Mouse (Mus musculus): ENCODE measurements around the gene Egfem1. TPM values are rescaled to one million over a fixed set of nuclear protein-coding genes. Genes with fewer than 3 reads are reported as not detected.

Egfem1 gene
- total RNA-seq (2021), result 10 to 100 TPM; 28.9 to 35.3 TPM
- long read RNA-seq, partial matches to known transcripts, result 0 of 2 reads
- long read RNA-seq, other reads (novel, unspliced or antisense), result 2 of 2 reads

DNA sequence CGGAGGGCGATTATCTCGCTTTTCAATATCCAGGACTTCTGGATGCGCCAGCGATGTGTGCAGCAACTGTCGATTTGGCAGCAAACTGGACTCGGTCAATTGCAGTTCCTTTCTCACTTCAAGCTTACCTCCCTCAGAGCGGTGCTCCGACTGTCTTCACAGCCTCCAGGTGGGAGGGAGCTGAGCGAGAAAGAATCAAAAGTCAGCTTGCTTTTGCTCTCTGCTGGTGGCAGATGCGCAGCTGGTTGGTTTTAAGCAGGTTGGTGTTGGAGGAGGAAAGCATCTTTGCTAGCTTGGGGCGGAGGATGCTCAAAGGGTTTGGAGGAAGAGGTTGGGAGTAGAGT is at the start of gene Egfem1:
Egfem1 (plus strand) TSS at position 72 of the 344 bp plus-strand sequence.
- DNase-seq (ENCODE audit: low spot score in 2 of 2), result no peak

- no peak for DNase-seq (ENCODE audit: low spot score in 2 of 2)
Observed at GRCm38 (mm10) chr3:29033107-29033506, 48.7 kb upstream of the Egfem1 start.

- peak; percentile 36 to 66 for DNase-seq (ENCODE audit: low spot score in 2 of 2)
Observed at GRCm38 (mm10) chr3:29036146-29036545, 45.7 kb upstream of the Egfem1 start.

DNA sequence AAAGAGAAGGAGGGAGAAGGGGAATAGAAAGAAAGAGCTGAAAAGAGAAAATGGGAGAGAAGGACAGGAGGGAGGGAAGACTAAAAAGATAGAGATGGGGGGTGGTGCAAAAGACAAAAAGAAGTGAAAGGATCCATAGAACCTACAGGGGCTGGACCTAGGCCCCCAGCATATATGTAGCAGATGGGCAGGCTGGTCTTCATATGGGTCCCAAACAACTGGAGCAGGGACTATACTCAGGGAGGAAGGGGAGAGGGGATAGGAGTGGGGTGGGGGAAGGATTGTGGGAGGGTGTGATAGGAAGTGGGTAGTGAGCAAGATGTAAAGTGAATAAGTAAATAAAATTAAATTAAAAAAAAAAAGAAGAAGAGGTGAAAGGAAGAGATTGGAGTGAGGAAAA is 45.2 kb upstream of the Egfem1 start:
- DNase-seq (ENCODE audit: low spot score in 2 of 2), result no peak

DNA sequence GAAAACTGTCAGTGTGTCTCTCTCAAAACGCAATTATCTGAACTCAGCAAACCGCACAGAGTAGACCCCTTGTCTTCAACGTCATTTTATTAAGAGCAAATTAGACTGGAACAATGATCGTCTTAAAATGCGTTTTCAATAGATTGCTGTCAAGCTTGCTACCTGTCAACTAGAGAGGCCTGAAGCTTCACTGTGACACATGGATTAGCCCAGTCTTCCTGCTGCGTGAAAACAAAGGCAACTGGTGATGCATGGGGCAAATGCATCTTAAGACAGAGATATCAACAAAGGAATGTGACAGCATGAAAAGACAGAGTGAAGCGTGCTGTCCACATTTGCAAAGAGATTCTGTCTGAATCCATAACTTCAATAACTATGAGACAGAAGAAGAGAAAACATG is 41.8 kb upstream of the Egfem1 start:
- no peak for DNase-seq (ENCODE audit: low spot score in 2 of 2)

DNA sequence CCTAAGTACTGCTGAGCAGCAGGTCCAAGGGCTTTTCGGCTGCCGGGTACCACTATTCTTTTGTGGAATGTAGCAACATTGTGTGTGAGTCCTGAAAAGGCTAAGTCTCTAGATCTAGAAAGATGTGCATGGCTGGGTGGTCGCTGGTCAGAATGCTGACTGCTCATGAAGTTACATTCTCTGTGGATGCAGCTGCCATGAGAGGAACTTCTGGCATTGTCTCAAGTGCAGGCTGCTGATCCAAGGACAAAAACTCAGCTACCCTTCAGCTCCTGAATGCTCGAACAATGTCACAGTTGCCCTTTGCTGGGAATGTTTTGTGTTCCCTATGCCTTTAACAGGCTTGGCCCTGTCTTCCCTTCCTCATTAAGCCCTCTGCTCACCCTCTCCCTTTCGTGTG is 35.5 kb upstream of the Egfem1 start:
- DNase-seq (ENCODE audit: low spot score in 2 of 2), result no peak

- DNase-seq (ENCODE audit: low spot score in 2 of 2), result peak; percentile 4 to 36
Observed at GRCm38 (mm10) chr3:29047273-29047932, 34.4 kb upstream of the Egfem1 start.

DNA sequence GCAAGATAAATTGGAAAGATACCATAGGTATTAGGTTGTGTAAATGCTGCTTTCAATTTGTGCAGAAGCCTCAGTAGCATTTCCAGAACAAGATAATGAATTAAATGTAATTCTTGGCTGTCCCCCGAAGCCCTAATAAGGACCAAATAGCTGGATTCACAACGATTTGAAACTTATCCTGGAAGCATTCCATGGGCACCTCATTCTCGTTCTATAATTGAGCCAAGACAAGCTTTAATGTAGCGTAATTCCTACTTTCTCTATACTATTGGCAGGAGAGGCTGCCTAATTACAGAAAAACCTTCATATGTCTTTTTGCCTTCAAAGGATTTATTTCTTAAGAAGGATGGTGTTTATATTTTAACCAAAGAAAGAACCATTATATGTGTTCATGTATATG is 18.7 kb upstream of the Egfem1 start:
- DNase-seq (ENCODE audit: low spot score in 2 of 2), result no peak

DNA sequence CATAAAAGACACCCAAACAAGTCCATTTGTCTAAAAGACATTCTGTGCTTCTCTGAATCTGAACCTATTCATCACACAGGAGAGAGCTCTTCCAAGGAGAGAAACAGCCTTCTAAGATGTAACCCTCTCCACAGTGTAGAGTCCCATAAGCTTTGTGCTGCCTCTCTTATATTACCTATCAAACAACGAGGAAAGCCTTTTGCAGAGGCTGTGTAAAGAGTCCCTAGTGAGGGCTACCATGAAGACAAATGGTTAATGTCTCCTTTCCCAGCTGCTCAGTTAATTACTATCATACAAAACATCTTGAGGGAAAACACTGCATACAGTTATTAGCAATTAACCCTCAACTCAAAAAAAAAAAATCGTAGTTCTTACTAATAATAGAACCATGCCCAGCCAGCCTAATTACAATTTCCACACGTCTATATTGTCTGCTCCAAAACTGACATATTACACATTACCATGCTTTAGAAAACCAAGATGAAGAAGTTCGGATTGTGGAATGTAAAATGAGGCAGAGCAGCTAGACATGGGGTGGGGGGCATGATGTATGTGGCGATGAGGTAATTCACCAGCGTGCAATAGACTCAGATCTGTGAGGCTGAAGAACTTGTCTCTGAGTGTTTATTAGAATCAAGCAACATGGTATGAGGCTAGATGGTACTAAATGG is 13.3 kb upstream of the Egfem1 start:
- no peak for DNase-seq (ENCODE audit: low spot score in 2 of 2)

DNA sequence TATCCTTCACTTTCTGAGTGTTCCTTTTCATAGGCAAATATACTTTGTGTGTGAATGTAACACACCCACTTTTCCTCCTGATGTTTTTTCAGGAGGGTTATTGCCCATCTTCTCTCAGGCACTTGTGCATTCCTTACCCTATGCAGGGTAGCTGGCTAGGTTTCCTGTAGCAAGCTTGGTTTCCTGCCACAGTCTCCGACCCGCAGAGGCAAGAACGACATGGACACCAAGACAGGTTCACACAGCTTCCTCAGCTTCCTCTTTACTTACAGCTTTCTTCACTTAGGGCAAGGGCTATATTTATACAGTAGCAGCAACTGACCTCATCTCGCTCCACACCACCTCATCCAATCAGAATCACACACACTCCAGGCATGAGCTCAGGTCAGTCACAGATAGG is 10.5 kb upstream of the Egfem1 start:
- DNase-seq (ENCODE audit: low spot score in 2 of 2), result no peak

GRCm38 (mm10) chr3:29081517-29081916 is 306 bp upstream of the Egfem1 start:
- DNase-seq (ENCODE audit: low spot score in 2 of 2), result peak; percentile 12 to 50

DNA sequence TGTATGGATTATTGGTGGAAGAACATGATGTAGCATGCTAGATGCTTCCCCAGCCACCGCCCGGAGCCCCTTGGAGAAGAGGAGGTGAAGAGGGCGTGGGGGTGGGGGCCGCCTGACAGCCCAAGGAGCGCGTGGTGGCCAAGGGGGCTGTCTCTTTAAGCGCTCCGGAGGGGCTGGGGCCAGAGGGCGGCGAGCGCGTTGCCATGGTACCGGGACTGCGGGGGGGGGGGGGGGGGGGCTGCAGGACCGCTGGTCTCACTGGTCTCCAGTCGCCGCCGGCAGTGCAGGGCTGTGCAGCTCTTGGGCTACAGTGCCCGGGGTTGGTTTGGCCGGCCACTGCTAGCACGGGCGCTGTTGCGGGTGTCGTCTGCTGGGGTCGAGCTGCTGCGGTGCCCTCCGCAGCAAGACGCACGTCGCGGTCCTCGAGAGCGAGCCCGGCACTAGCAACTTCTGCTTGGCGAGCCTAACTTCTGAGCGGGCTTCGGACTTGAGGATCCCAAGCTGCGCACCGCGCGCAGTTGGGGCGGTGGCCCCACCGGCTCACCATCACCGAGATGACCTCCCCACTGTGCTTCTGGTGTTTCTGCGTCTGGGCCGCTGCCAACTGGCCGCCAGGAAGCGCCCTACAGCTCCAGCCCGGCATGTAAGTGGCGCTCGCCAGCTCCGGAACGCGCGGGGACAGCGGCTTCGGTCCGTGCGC is 623 bp downstream of the Egfem1 start:
- DNase-seq (ENCODE audit: low spot score in 2 of 2), result peak; percentile 39 to 52

DNA sequence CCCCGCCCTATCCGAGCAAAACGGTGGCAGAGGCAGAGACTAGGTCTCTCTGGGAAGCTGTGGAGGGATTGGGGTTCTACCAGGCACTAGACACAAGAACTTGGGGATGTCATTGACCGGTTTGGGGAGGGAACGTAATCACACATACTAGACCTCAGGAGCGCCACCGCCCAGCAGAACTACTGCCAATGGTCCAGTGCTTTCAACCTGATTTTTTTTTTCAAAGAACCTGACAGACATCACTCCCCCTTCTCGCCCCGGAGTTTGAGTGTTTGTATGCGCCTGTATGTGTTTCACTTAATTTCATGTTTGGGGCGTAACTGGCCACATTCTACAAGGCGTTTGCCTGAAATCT is 1.1 kb downstream of the Egfem1 start:
- DNase-seq (ENCODE audit: low spot score in 2 of 2), result no peak

DNA sequence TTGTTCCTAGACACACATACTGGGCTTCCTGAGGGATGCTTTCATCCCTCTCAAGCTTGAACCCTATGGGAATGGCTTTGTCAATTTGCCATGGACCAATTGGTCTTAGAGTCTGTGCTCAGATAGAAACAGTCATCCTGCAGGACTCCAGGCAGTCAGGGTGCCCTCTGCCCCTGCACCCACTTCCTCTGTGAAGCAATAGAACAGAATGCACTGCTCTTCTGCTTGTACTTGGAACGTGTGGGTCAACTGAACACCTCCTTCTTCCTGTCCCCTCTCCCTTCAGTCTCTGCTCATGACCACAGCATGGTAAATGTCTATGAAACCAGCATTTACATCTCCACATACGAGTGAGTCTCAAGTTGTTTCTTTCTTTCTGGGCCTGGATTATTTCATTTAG is 16.6 kb downstream of the Egfem1 start:
- no peak for DNase-seq (ENCODE audit: low spot score in 2 of 2)

- no peak for DNase-seq (ENCODE audit: low spot score in 2 of 2)
Observed at GRCm38 (mm10) chr3:29106016-29106723, 24.3 kb downstream of the Egfem1 start.

GRCm38 (mm10) chr3:29107134-29107533 is 25.3 kb downstream of the Egfem1 start:
- no peak for DNase-seq (ENCODE audit: low spot score in 2 of 2)

DNA sequence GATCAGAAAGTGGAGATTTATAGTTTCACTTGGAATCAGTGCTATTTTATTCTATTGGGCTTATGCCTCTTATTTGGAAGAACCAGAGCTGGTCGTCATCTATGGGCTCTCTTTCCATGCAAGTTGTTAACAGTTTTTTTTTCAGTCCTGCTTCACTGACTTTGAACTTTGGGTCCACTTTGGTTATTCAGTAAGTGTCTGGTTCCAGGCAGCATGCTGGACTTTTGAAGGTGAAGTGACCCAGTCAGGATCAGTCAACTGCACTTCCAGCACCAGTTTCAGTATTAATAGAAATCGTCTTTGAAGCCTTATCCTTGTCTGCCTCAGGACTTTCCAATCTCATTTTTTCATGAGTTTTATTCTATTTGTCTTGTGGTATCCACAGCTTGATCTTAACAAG is 28.5 kb downstream of the Egfem1 start:
- no peak for DNase-seq (ENCODE audit: low spot score in 2 of 2)

- peak in 1 of 2 experiments; percentile 18 for DNase-seq (ENCODE audit: low spot score in 2 of 2)
Observed at GRCm38 (mm10) chr3:29114517-29114916, 32.7 kb downstream of the Egfem1 start.

- DNase-seq (ENCODE audit: low spot score in 2 of 2), result no peak
Observed at GRCm38 (mm10) chr3:29117379-29117778, 35.6 kb downstream of the Egfem1 start.

DNA sequence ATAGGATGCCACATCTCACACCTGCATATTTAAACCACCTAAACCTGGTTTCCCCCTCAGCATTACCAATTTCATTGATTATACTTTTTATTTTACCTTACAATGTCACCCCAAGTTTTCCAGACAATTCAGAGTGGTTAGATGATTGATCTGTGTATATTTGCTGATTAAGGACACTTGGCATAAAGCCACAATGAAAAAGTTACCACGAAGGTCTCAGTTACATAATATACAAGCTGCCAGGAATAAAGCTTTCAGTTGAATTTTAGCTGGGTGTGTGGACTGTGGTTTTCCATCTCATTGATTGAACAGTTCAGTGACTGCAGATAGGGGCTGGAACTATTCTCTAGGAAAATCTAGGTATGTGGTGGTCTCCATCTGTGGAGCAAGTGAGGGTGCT is 40.7 kb downstream of the Egfem1 start:
- no peak for DNase-seq (ENCODE audit: low spot score in 2 of 2)

DNA sequence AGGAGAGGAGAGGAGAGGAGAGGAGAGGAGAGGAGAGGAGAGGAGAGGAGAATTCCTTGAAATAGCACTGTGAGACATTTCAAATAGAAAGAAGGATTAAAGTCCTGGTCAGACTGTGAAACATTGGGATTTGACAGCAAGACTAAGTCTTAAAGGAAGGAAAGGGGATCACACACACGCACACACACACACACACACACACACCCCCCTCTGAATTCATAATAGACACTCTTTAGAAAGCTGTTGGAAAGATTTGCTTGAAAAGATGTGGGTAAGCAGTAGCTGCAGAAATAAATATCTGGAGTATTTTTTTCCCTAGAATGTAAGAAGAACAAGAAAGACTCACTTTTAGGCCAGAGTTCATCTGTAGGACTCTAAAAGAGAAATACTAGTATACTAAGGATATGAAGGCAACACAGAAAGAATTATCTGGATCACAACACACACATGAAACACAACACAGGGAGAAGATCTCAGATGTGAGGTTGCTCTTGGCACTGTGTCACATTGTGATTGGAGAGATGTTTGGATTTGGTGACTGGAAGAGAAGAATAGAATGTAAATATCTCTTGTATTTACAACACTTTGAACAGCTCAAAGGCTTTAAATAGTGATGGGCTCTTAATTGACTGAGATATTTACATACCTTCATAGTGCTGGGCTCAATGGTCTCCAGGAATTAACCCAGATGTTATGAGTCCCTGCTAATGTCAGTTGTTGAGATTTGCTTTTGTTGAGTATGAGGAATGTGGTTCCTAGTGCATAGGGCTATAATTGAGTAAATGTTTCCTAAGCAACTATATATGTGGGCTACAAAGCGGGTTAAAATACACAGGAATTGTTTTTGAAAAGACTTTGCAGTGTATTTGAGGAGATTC is 50.5 kb downstream of the Egfem1 start:
- DNase-seq (ENCODE audit: low spot score in 2 of 2), result no peak
